18 mouse cellular contexts compared by ENCODE assay signal in the genomic region with DNA sequence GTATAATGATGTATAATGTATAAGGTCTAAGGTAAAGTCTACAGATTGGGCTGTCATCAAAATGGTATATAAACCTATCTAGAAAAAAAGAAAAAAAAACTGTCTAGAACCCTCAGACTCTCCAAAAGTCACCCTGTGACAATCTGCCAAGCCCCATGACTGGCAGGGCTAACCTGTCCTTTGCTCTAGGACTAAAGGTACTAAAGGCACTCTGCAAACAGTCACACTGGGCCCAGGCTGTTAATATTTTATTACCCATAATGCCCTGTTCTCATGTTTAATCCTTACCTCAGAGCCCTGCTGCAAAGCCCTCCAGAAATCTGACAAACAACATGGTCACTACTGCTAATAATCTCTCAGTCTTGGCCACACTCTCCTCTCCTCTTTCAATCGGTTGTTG. TPM values are rescaled to one million over a fixed set of nuclear protein-coding genes. Genes with fewer than 3 reads are reported as not detected.
"Had no signal": no experiment of that assay in that cellular context is flagged by ENCODE, and none has a peak within 500 bp of the region (broad histone marks: within the 10 kb centered on the region; RNA-seq: fewer than 3 reads in every experiment).

No protein-coding gene starts in this region.

- H3K9me3 ChIP-seq: intestine, embryonic 15.5 days; limb, embryonic 12.5 days; liver, embryonic 13.5 days; neural tube, embryonic 15.5 days; stomach, embryonic 15.5 days had no signal

- H3K4me1 ChIP-seq: intestine, embryonic 15.5 days; limb, embryonic 12.5 days; liver, embryonic 13.5 days; stomach, embryonic 15.5 days had no signal

- H3K4me3 ChIP-seq: intestine, embryonic 15.5 days; limb, embryonic 12.5 days; liver, embryonic 13.5 days; midbrain, embryonic 13.5 days; neural tube, embryonic 15.5 days; stomach, embryonic 15.5 days had no signal

- H3K27me3 ChIP-seq: intestine, embryonic 15.5 days; limb, embryonic 12.5 days; liver, embryonic 13.5 days; midbrain, embryonic 13.5 days; neural tube, embryonic 15.5 days; stomach, embryonic 15.5 days had no signal

- H3K36me3 ChIP-seq: intestine, embryonic 15.5 days; limb, embryonic 12.5 days; liver, embryonic 13.5 days; midbrain, embryonic 13.5 days; neural tube, embryonic 15.5 days; stomach, embryonic 15.5 days had no signal

- ATAC-seq: intestine, embryonic 15.5 days; lung, postnatal 0 days; midbrain, embryonic 13.5 days had no signal

- H3K4me2 ChIP-seq: hindbrain, embryonic 14.5 days; intestine, embryonic 15.5 days; limb, embryonic 12.5 days; liver, embryonic 13.5 days; midbrain, embryonic 13.5 days; neural tube, embryonic 15.5 days; stomach, embryonic 15.5 days had no signal

- H3K9ac ChIP-seq: hindbrain, embryonic 14.5 days; intestine, embryonic 15.5 days; limb, embryonic 12.5 days; liver, embryonic 13.5 days; midbrain, embryonic 13.5 days; neural tube, embryonic 15.5 days; stomach, embryonic 15.5 days had no signal

- DNase-seq: liver, embryonic 13.5 days; lung, adult 2 months; lung, postnatal 36 days; right cerebral cortex, postnatal 4 days; thymus, adult 2 months; thymus, postnatal 25 days had no signal

- H3K27ac ChIP-seq: hindbrain, embryonic 14.5 days; intestine, embryonic 15.5 days; limb, embryonic 12.5 days; liver, embryonic 13.5 days; midbrain, embryonic 13.5 days; neural tube, embryonic 15.5 days; stomach, embryonic 15.5 days had no signal

RNA-seq across cellular contexts. Expression of gene Rdh7, which starts 2.1 kb away (rescaled TPM):
- polyA plus RNA-seq: hindbrain, embryonic 14.5 days; limb, embryonic 12.5 days; lung, postnatal 0 days; midbrain, embryonic 13.5 days; midbrain, postnatal 0 days; neural tube, embryonic 11.5 days; neural tube, embryonic 15.5 days; testis, adult 2 months; urinary bladder, adult 2 months had no signal

RNA-seq across cellular contexts. Expression of gene Sdr9c7, which starts 11.8 kb away (rescaled TPM):
- polyA plus RNA-seq: hindbrain, embryonic 14.5 days; limb, embryonic 12.5 days; liver, embryonic 13.5 days; lung, postnatal 0 days; midbrain, embryonic 13.5 days; midbrain, postnatal 0 days; neural tube, embryonic 11.5 days; neural tube, embryonic 15.5 days had no signal

RNA-seq across cellular contexts. Expression of gene Rdh16f2, which starts 20.3 kb away (rescaled TPM):
- polyA plus RNA-seq: hindbrain, embryonic 14.5 days; limb, embryonic 12.5 days; liver, embryonic 13.5 days; lung, adult 2 months; lung, postnatal 0 days; midbrain, embryonic 13.5 days; midbrain, postnatal 0 days; neural tube, embryonic 11.5 days; neural tube, embryonic 15.5 days; stomach, embryonic 15.5 days; thymus, adult 2 months; urinary bladder, adult 2 months had no signal

RNA-seq across cellular contexts. Expression of gene Rdh19, which starts 36.8 kb away (rescaled TPM):
- polyA plus RNA-seq: hindbrain, embryonic 14.5 days; intestine, embryonic 15.5 days; limb, embryonic 12.5 days; liver, embryonic 13.5 days; lung, adult 2 months; lung, postnatal 0 days; midbrain, embryonic 13.5 days; midbrain, postnatal 0 days; neural tube, embryonic 11.5 days; neural tube, embryonic 15.5 days; spleen, adult 2 months; stomach, embryonic 15.5 days; testis, adult 2 months; thymus, adult 2 months; urinary bladder, adult 2 months had no signal
